Mouse (Mus musculus) liver, embryonic 14.5 days (tissue): ENCODE results near the gene Atp6v1a. TPM values are rescaled to one million over a fixed set of nuclear protein-coding genes. Genes with fewer than 3 reads are reported as not detected.

Experiments
- ATAC-seq: fragments of 200-750 bp; cut with Nextera tagmentation; 2 replicates; pipeline ENCODE4 v1.8.0; 2017; ENCODE audit warnings: moderate number of reproducible peaks, mild to moderate bottlenecking, moderate library complexity; ENCODE audit not compliant: insufficient read depth
- DNase-seq, 3 experiments: peaks; one replicate each; pipeline ENCODE4 v3.0.0-alpha.2; 2012 to 2013; ENCODE audit warnings: low read depth in 3 of 3, low spot score in 3 of 3
- H3K27ac ChIP-seq: fragments of 300-500 bp; sonication (generic); 2 replicates; pipeline ENCODE4 v1.5.1; 2014; ENCODE audit warnings: moderate library complexity, mild to moderate bottlenecking, control low read depth, inconsistent platforms
- H3K27me3 ChIP-seq: fragments of 300-500 bp; sonication (generic); 2 replicates; pipeline ENCODE4 v1.6.1; 2014; ENCODE audit warnings: mild to moderate bottlenecking, low read length, moderate library complexity; ENCODE audit not compliant: control insufficient read depth, insufficient read depth
- H3K36me3 ChIP-seq: fragments of 300-500 bp; sonication (generic); replicated peaks from 2 replicates; pipeline ENCODE4 v1.6.1; 2014; ENCODE audit warnings: low read depth; ENCODE audit not compliant: control insufficient read depth, insufficient read depth
- H3K4me1 ChIP-seq, 2 experiments: fragments of 200-500 bp in 1 of 2; fragments of 300-500 bp in 1 of 2; sonication (generic) in 1 of 2; replicated peaks; 2 replicates each; pipeline ENCODE4 v1.6.1; 2012 to 2014; ENCODE audit warnings: antibody characterized with exemption in 1 of 2, inconsistent platforms in 1 of 2, low read length in 1 of 2; ENCODE audit not compliant: control insufficient read depth in 2 of 2, insufficient read depth in 2 of 2
- H3K4me2 ChIP-seq: fragments of 300-500 bp; sonication (generic); 2 replicates; pipeline ENCODE4 v1.6.1; 2014; ENCODE audit warnings: low read depth, mild to moderate bottlenecking, control low read depth, moderate library complexity
- H3K4me3 ChIP-seq, 2 experiments: fragments of 200-500 bp in 1 of 2; fragments of 300-500 bp in 1 of 2; sonication (generic) in 1 of 2; 2 replicates each; pipeline ENCODE4 v1.5.1; 2012 to 2014; ENCODE audit warnings: low read depth in 2 of 2, low read length in 2 of 2, mild to moderate bottlenecking in 2 of 2, control low read depth in 1 of 2, inconsistent platforms in 1 of 2, moderate library complexity in 1 of 2; ENCODE audit not compliant: insufficient read depth in 1 of 2
- H3K9ac ChIP-seq: fragments of 300-500 bp; sonication (generic); replicated peaks from 2 replicates; pipeline ENCODE4 v1.6.1; 2014; ENCODE audit warnings: mild to moderate bottlenecking, control low read depth, moderate library complexity
- H3K9me3 ChIP-seq: fragments of 300-500 bp; sonication (generic); 2 replicates; pipeline ENCODE4 v1.6.1; 2016; ENCODE audit warnings: low read length, mixed read lengths; ENCODE audit not compliant: control insufficient read depth
- CTCF ChIP-seq: IDR thresholded peaks from 2 replicates; pipeline ENCODE4 v1.5.1; 2016; ENCODE audit warnings: antibody characterized with exemption, low read depth, control low read depth
- EP300 ChIP-seq: IDR thresholded peaks from 2 replicates; pipeline ENCODE4 v1.6.1; 2016; ENCODE audit warnings: antibody characterized with exemption, low read depth
- WGBS: fragments of 180-500 bp; shearing (Covaris S2); extraction: QIAGEN DNeasy Blood & Tissue Kit; methylation state at CpG from one replicate; pipeline ENCODE4 v1.1.7; 2014; ENCODE audit not compliant: insufficient replicate concordance; 5-methylcytosine and 5-hydroxymethylcytosine counted together
- polyA plus RNA-seq, 2 experiments: library from polyadenylated mRNA; depleted of rRNA in 1 of 2; stranded (reverse) in 1 of 2; unstranded in 1 of 2; fragments of >200 nt; fragmentation: Nextera tagmentation in 1 of 2; extraction: Ambion mirVana in 1 of 2; gene quantifications; 2 replicates each; pipeline versions ENCODE4 v1.2.1 to v1.2.3; 2012 to 2014

The Atp6v1a gene
- polyA plus RNA-seq, 2 experiments: 11.9 to 28.8 TPM

GRCm38 (mm10) chr16:44103806-44104766 is 35.4 kb downstream of the Atp6v1a start:
- ATAC-seq (no peak), DNase-seq (no peak)
- no peaks in the 10 kb centered on the region for H3K4me1 ChIP-seq
- H3K27ac ChIP-seq: no peak overlapping the region
- H3K27me3 ChIP-seq: no peaks in the 10 kb centered on the region
- 80% methylated on average over 18 of the region's 18 CpGs for WGBS
- no peak overlapping the region for H3K9ac ChIP-seq
- H3K4me2 ChIP-seq: no peak overlapping the region
- H3K36me3 ChIP-seq: peaks cover 7% of the 10 kb centered on the region
- TF ChIP-seq CTCF: peak; percentile 33; the same call in 1 of the 2 replicates
- no peak for TF ChIP-seq EP300
- no peaks in the 10 kb centered on the region for H3K9me3 ChIP-seq
- no peak overlapping the region for H3K4me3 ChIP-seq

DNA sequence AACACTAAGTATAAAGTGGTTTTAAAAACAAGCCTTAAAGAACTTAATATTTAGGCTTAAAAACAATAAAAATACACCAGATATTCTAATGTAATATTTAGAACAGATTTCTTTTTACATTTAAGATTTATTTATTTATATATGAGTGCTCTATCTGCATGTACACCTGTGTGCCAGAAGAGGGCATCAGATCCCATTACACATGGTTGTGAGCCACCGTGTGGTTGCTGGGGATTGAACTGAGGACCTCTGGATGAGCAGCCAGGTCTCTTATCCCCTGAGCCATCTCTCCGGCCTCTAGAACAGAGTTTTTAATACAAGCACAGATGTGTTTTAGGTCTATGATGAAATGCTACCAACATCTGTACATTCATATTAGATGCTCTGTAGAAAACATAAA is 36.6 kb downstream of the Atp6v1a start:
- no peak overlapping the region for H3K27ac ChIP-seq
- no peak overlapping the region for H3K4me2 ChIP-seq
- no peak for DNase-seq
- TF ChIP-seq EP300 (no peak), CTCF (peak; percentile 24; the same call in 1 of the 2 replicates)
- no peak overlapping the region for H3K4me3 ChIP-seq
- WGBS: 81% methylated on average over 2 of the region's 2 CpGs
- ATAC-seq: no peak
- H3K4me1 ChIP-seq: no peaks in the 10 kb centered on the region
- H3K9ac ChIP-seq: no peak overlapping the region
- H3K9me3 ChIP-seq: no peaks in the 10 kb centered on the region
- H3K27me3 ChIP-seq: no peaks in the 10 kb centered on the region
- H3K36me3 ChIP-seq: peaks cover 13% of the 10 kb centered on the region

DNA sequence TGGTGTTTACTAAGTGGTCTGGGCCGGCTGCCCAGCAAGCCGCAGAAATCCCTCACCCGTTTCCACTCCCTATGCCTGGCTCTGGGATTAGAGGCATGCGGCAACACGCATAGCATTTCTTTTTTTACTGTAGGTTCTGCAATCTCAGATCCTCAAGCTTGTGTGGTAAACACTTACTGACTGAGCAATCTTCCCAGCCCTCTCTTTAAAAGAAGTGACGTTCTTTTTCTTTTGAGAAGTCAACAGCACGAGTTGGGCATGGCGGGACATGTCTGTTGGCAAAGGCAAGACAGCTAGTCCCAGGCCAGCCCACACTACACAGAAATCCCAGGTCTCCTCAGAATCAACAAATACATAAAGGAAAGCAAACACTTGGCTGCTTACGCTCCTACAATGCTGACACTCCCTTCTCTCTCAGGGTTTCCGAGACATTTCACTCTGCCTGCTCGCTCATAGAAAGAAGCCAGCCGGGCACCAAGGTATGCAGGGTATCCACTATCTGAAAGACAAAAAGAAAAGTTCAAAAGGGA is 38.3 kb downstream of the Atp6v1a start:
- Histone ChIP-seq H3K9me3 (no peaks in the 10 kb centered on the region), H3K4me3 (no peak overlapping the region), H3K36me3 (peaks cover 10% of the 10 kb centered on the region), H3K27me3 (no peaks in the 10 kb centered on the region), H3K4me2 (no peak overlapping the region), H3K27ac (no peak overlapping the region), H3K4me1 (no peaks in the 10 kb centered on the region), H3K9ac (no peak overlapping the region)
- TF ChIP-seq CTCF: no peak
- no peak for TF ChIP-seq EP300
- ATAC-seq (no peak), DNase-seq (no peak)
- WGBS: 84% methylated on average over 12 of the region's 12 CpGs

GRCm38 (mm10) chr16:44099377-44099776 is 40.1 kb downstream of the Atp6v1a start:
- Histone ChIP-seq H3K27ac (no peak overlapping the region), H3K4me1 (no peaks in the 10 kb centered on the region), H3K4me3 (no peak overlapping the region), H3K36me3 (peaks cover 12% of the 10 kb centered on the region), H3K9me3 (no peaks in the 10 kb centered on the region), H3K27me3 (no peaks in the 10 kb centered on the region), H3K4me2 (no peak overlapping the region), H3K9ac (no peak overlapping the region)
- TF ChIP-seq CTCF: no peak
- TF ChIP-seq EP300: no peak
- ATAC-seq: no peak
- no peak for DNase-seq
- WGBS: 85% methylated on average over 7 of the region's 7 CpGs

GRCm38 (mm10) chr16:44087650-44088049 is 51.9 kb downstream of the Atp6v1a start:
- H3K4me1 ChIP-seq: no peaks in the 10 kb centered on the region
- H3K9me3 ChIP-seq: no peaks in the 10 kb centered on the region
- TF ChIP-seq EP300 (no peak), CTCF (no peak)
- no peak overlapping the region for H3K9ac ChIP-seq
- peaks cover 5% of the 10 kb centered on the region; the same call in 1 of the 2 replicates for H3K36me3 ChIP-seq
- H3K27me3 ChIP-seq: no peaks in the 10 kb centered on the region
- no peak for DNase-seq
- 28% methylated on average over 2 of the region's 2 CpGs for WGBS
- no peak for ATAC-seq
- no peak overlapping the region for H3K4me2 ChIP-seq
- H3K27ac ChIP-seq: no peak overlapping the region
- H3K4me3 ChIP-seq: no peak overlapping the region
